Comparison of ENCODE assay signal across 7 mouse cellular contexts in the genomic region with DNA sequence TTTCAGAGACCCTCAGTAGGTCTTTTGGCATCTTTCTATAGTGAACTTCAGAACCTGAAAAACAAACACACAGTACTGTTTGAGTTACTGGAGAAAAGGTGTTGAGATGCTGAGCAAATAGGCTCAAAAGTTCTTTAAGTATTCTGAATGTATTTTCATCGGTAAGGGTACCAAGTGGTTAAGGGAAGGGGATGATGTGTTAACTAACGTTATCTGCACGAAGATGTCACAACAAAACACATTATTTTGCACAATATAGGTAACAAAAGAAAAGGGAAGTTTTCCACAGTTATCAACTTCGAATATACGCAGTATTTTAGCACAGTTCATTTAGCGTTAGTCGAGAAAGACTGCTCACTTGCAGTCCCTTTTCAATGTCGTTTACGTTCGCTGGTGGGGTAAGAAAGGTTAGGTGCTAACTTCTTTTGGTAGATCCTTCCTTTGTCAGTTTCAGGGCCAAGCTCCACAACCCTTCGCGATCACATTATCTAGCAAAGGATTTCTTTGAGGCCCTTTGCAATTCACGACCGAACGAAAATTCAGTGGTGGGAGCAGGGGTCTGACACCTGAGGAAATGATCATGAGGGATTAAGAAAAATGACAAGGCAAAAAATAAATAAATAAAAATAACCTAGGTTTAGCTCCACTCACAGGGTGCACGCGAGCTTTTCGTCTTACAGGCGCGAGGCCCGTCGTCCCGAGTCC. TPM values are rescaled to one million over a fixed set of nuclear protein-coding genes. Genes with fewer than 3 reads are reported as not detected.
A peak's percentile ranks its signal among the peaks of the same experiment; 100 is the strongest.
DNase-seq lines count a peak whose midpoint lies in the region; ATAC-seq and TF ChIP-seq lines count a peak whose summit lies in the region.

No protein-coding gene starts in this region.

- 6% methylated on average over 23 of the region's 23 CpGs for WGBS in limb, embryonic 10.5 days
- WGBS in neural tube, embryonic 15.5 days = 2% methylated on average over 23 of the region's 23 CpGs

- no peaks in the 10 kb centered on the region for H3K9me3 ChIP-seq in limb, embryonic 10.5 days (replicated peaks)
- no peaks in the 10 kb centered on the region for H3K9me3 ChIP-seq in neural tube, embryonic 15.5 days (replicated peaks)

- peak; percentile 0; the same call in 1 of the 2 replicates for ATAC-seq in neural tube, embryonic 15.5 days (ENCODE audit: low FRiP score)

- no peaks in the 10 kb centered on the region for H3K27me3 ChIP-seq in limb, embryonic 10.5 days (ENCODE audit: low read depth, poor library complexity, severe bottlenecking)
- no peaks in the 10 kb centered on the region for H3K27me3 ChIP-seq in neural tube, embryonic 15.5 days (replicated peaks)

- H3K36me3 ChIP-seq in limb, embryonic 10.5 days = peaks cover 38% of the 10 kb centered on the region
- peaks cover 9% of the 10 kb centered on the region; the same call in 1 of the 2 replicates for H3K36me3 ChIP-seq in neural tube, embryonic 15.5 days

- peak overlapping the region; percentile 93 for H3K9ac ChIP-seq in neural tube, embryonic 15.5 days (replicated peaks)

- peak overlapping the region; percentile 79 for H3K4me2 ChIP-seq in neural tube, embryonic 15.5 days

- peak overlapping the region; percentile 96 for H3K4me3 ChIP-seq in embryonic fibroblast, embryonic 13.5 days (ENCODE audit: insufficient read depth, low read length)
- peak overlapping the region; percentile 87 for H3K4me3 ChIP-seq in limb, embryonic 10.5 days
- H3K4me3 ChIP-seq in neural tube, embryonic 15.5 days (replicated peaks) = peak overlapping the region; percentile 75

- peaks cover 13% of the 10 kb centered on the region for H3K4me1 ChIP-seq in embryonic fibroblast, embryonic 13.5 days (ENCODE audit: control insufficient read depth, insufficient read depth, low read length)
- peaks cover 38% of the 10 kb centered on the region for H3K4me1 ChIP-seq in limb, embryonic 10.5 days
- H3K4me1 ChIP-seq in neural tube, embryonic 15.5 days = peaks cover 49% of the 10 kb centered on the region

- no peak; the same call in 1 of the 2 replicates for TF ChIP-seq POLR2A in embryonic fibroblast, embryonic 13.5 days (IDR thresholded peaks at IDR 0.05; ENCODE audit: low read depth, low read length)

- peak; percentile 18 to 63 for DNase-seq in spleen, postnatal 4 days (ENCODE audit: low spot score in 2 of 2)
- DNase-seq in spleen, adult 18-20 months = no peak
- DNase-seq in limb, embryonic 10.5 days (ENCODE audit: low spot score) = no peak
- DNase-seq in right cerebral cortex, postnatal 4 days = no peak
- DNase-seq in adrenal gland, adult 18-20 months (ENCODE audit: low spot score in 2 of 2) = no peak

- H3K27ac ChIP-seq in embryonic fibroblast, embryonic 13.5 days (ENCODE audit: insufficient read depth, low read length) = peak overlapping the region; percentile 66
- H3K27ac ChIP-seq in limb, embryonic 10.5 days = peak overlapping the region; percentile 98
- peak overlapping the region; percentile 96 for H3K27ac ChIP-seq in neural tube, embryonic 15.5 days (replicated peaks)

- TF ChIP-seq CTCF in embryonic fibroblast, embryonic 13.5 days (IDR thresholded peaks at IDR 0.05; ENCODE audit: borderline replicate concordance, insufficient read depth, low read length) = no peak

RNA-seq across cellular contexts. Expression of a gene that starts 0.8 kb away (rescaled TPM):
- polyA plus RNA-seq in embryonic fibroblast, embryonic 13.5 days (2011; ENCODE audit: insufficient read length, low read depth, missing spikeins) = 38.7 and 45.6 TPM in 2 replicates
- polyA plus RNA-seq in limb, embryonic 10.5 days (2016; fragmentation: Nextera tagmentation; extraction: Ambion mirVana) = 9.3 and 11.2 TPM in 2 replicates
- 22.0 and 23.5 TPM in 2 replicates for polyA plus RNA-seq in neural tube, embryonic 15.5 days (2015; fragmentation: Nextera tagmentation; extraction: Ambion mirVana)
- total RNA-seq in adrenal gland, adult 18-20 months (2021) = 1 to 10 TPM; 4.4 to 8.0 TPM

Comparison
In these comparisons a context has a peak if more than half of its experiments do, and no peak if none do; other contexts are left out.
1. DNase-seq: peak in spleen, postnatal 4 days (2 of 2); none in spleen, adult 18-20 months (0 of 2), limb, embryonic 10.5 days (single experiment), right cerebral cortex, postnatal 4 days (single experiment) and adrenal gland, adult 18-20 months (0 of 2).
2. Peak in every context shown above with its lines, with median percentiles within 50 percentile points of each other: H3K27ac ChIP-seq and H3K4me3 ChIP-seq.